Mouse (Mus musculus): ENCODE measurements around the gene Tpra1. TPM values are rescaled to one million over a fixed set of nuclear protein-coding genes. Genes with fewer than 3 reads are reported as not detected.

The Tpra1 gene
- total RNA-seq (2023): 100 to 1,000 TPM; 133 to 142 TPM

GRCm38 (mm10) chr6:88901947-88902820 is at the start of gene Tpra1:
Gene Tpra1, plus strand, starts transcription at chr6:88902251.

GRCm38 (mm10) chr6:88874868-88875508 is 27.1 kb upstream of the Tpra1 start, which contains the start of gene Podxl2:
Gene Podxl2, minus strand, starts transcription at chr6:88875044.

GRCm38 (mm10) chr6:88898534-88899048 is 3.5 kb upstream of the Tpra1 start, which contains the start of gene Mcm2:
Gene Mcm2, minus strand, starts transcription at chr6:88898780.

Other genes with a start within 250 kb of the Tpra1 start
- gene Mgll, start 177.8 kb upstream of the Tpra1 start, total RNA-seq (2023): 1 to 10 TPM in 1 of 2 experiments, under 1 TPM in 1; 0.76 to 1.4 TPM
- gene Abtb1, start 60.3 kb upstream of the Tpra1 start, total RNA-seq (2023): 10 to 100 TPM; 63.1 to 65.5 TPM
- gene Podxl2, start 27.2 kb upstream of the Tpra1 start, total RNA-seq (2023): not detected
- 10 to 100 TPM in 1 of 2 experiments, 1 to 10 TPM in 1; 7.3 to 10.1 TPM for gene Mcm2, start 3.5 kb upstream of the Tpra1 start, total RNA-seq (2023)

Measured in monocyte, adult 59 days (primary cell).